Mouse (Mus musculus) urinary bladder, postnatal 14 days (tissue): Measurements from ENCODE around the gene Fndc10.
"Not testable (repeated sequence)": the region's sequence is repeated elsewhere in the genome, so short reads cannot be mapped to it uniquely, and the experiment has no call there.

Source experiments
- DNase-seq: peaks from one replicate; pipeline ENCODE4 v3.0.0; 2021; ENCODE audit warnings: low spot score

The Fndc10 gene

GRCm38 (mm10) chr4:155735788-155736187 lies 41.6 kb downstream of the Fndc10 start:
- no peak for DNase-seq

GRCm38 (mm10) chr4:155736421-155736820 lies 42.3 kb downstream of the Fndc10 start:
- no peak for DNase-seq

- no peak for DNase-seq
Observed at GRCm38 (mm10) chr4:155738262-155738661, 44.1 kb downstream of the Fndc10 start.

- no peak for DNase-seq
Observed at GRCm38 (mm10) chr4:155739152-155739551, 45.0 kb downstream of the Fndc10 start.

- DNase-seq, result no peak
Observed at GRCm38 (mm10) chr4:155739741-155740636, 45.8 kb downstream of the Fndc10 start.

GRCm38 (mm10) chr4:155740681-155741080 lies 46.5 kb downstream of the Fndc10 start:
- not testable (repeated sequence) for DNase-seq

- DNase-seq, result no peak
Observed at GRCm38 (mm10) chr4:155742684-155743083, 48.5 kb downstream of the Fndc10 start.

GRCm38 (mm10) chr4:155744474-155744873 lies 50.3 kb downstream of the Fndc10 start:
- DNase-seq, result no peak

- DNase-seq, result no peak
Observed at GRCm38 (mm10) chr4:155745136-155745535, 51.0 kb downstream of the Fndc10 start.
